Mouse (Mus musculus) lung, postnatal 0 days (tissue): ENCODE data around the gene Gm49378. TPM values are rescaled to one million over a fixed set of nuclear protein-coding genes. Genes with fewer than 3 reads are reported as not detected.

Source experiments
- ATAC-seq: fragments of 200-750 bp; cut with Nextera tagmentation; 2 replicates; pipeline ENCODE4 v1.8.0; 2017; ENCODE audit warnings: moderate library complexity
- DNase-seq: peaks from one replicate; pipeline ENCODE4 v3.0.0-alpha.2; 2016; ENCODE audit warnings: low spot score
- H3K27ac ChIP-seq: fragments of 300-500 bp; sonication (generic); 2 replicates; pipeline ENCODE4 v1.5.1; 2014; ENCODE audit warnings: antibody characterized with exemption, mild to moderate bottlenecking, low read length, mixed read lengths
- H3K27me3 ChIP-seq: fragments of 300-500 bp; sonication (generic); replicated peaks from 2 replicates; pipeline ENCODE4 v1.6.1; 2014; ENCODE audit warnings: low read length, mixed read lengths; ENCODE audit not compliant: insufficient read depth
- H3K36me3 ChIP-seq: fragments of 300-500 bp; sonication (generic); 2 replicates; pipeline ENCODE4 v1.6.1; 2014; ENCODE audit warnings: low read length, mixed read lengths; ENCODE audit not compliant: insufficient read depth
- H3K4me1 ChIP-seq: fragments of 300-500 bp; sonication (generic); 2 replicates; pipeline ENCODE4 v1.6.1; 2014; ENCODE audit warnings: antibody characterized with exemption, low read depth, low read length, mixed read lengths; ENCODE audit not compliant: insufficient read depth
- H3K4me2 ChIP-seq: fragments of 300-500 bp; sonication (generic); replicated peaks from 2 replicates; pipeline ENCODE4 v1.6.1; 2014; ENCODE audit warnings: low read depth, mild to moderate bottlenecking, low read length, moderate library complexity, mixed read lengths
- H3K4me3 ChIP-seq: fragments of 300-500 bp; sonication (generic); 2 replicates; pipeline ENCODE4 v1.5.1; 2014; ENCODE audit warnings: low read depth, low read length
- H3K9ac ChIP-seq: fragments of 300-500 bp; sonication (generic); replicated peaks from 2 replicates; pipeline ENCODE4 v1.6.1; 2014; ENCODE audit warnings: low read depth, mild to moderate bottlenecking
- H3K9me3 ChIP-seq: fragments of 300-500 bp; sonication (generic); 2 replicates; pipeline ENCODE4 v1.6.1; 2016; ENCODE audit warnings: low read length, mixed read lengths
- CTCF ChIP-seq: IDR thresholded peaks from 2 replicates; pipeline ENCODE4 v1.5.1; 2016; ENCODE audit warnings: antibody characterized with exemption, mild to moderate bottlenecking
- EP300 ChIP-seq: IDR thresholded peaks from 2 replicates; pipeline ENCODE4 v1.6.1; 2016; ENCODE audit warnings: antibody characterized with exemption, mild to moderate bottlenecking, control low read depth
- WGBS: fragments of 180-500 bp; shearing (Covaris S2); extraction: QIAGEN DNeasy Blood & Tissue Kit; methylation state at CpG from one replicate; pipeline ENCODE4 v1.1.7; 2014; 5-methylcytosine and 5-hydroxymethylcytosine counted together
- polyA plus RNA-seq: library from polyadenylated mRNA; unstranded; fragments of >200 nt; fragmentation: Nextera tagmentation; extraction: Ambion mirVana; gene quantifications from 2 replicates; pipeline ENCODE4 v1.2.1, GENCODE M21; 2015

Gm49378 gene
- polyA plus RNA-seq, 1 experiment from 2014 or later = 1.2 TPM

DNA sequence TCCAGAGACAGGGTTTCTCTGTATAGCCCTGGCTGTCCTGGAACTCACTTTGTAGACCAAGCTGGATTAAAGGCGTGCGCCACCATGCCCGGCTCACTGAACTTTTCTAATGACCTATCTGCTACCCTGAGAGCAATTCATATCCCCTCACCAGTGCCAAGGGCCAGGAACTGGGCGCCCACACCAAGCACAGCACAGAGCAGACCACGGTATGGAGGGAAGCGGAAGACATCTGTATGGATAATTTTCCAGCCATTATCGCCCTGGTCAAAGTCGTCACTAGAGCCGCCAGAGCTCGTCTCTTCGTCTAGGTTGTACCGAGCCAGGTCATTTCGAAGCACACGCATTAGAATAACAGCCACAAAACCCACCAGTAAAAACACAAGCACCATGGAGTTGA lies 3.1 kb upstream of the Gm49378 start:
- H3K27me3 ChIP-seq = no peaks in the 10 kb centered on the region
- H3K4me1 ChIP-seq = peaks cover 5% of the 10 kb centered on the region; the same call in 1 of the 2 replicates
- no peak for DNase-seq
- no peaks in the 10 kb centered on the region for H3K9me3 ChIP-seq
- H3K4me2 ChIP-seq = no peak overlapping the region
- no peak for ATAC-seq
- WGBS = 95% methylated on average over 14 of the region's 14 CpGs
- TF ChIP-seq CTCF (no peak), EP300 (no peak)
- no peak overlapping the region for H3K4me3 ChIP-seq
- peaks cover 26% of the 10 kb centered on the region; the same call in 1 of the 2 replicates for H3K36me3 ChIP-seq
- no peak overlapping the region for H3K9ac ChIP-seq
- no peak overlapping the region for H3K27ac ChIP-seq

GRCm38 (mm10) chr14:55635523-55636007 lies 2.1 kb downstream of the Gm49378 start, which contains the start of gene Ipo4:
TSS of gene Ipo4 (minus strand) at chr14:55635957.
- Histone ChIP-seq H3K4me3 (peak within 1 kb of the TSS; percentile 54), H3K27me3 (no peaks in the 10 kb centered on the region), H3K4me1 (peaks cover 3% of the 10 kb centered on the region; the same call in 1 of the 2 replicates), H3K27ac (peak within 1 kb of the TSS; percentile 39; the same call in 1 of the 2 replicates), H3K4me2 (peak within 1 kb of the TSS; percentile 92), H3K36me3 (peaks cover 35% of the 10 kb centered on the region; the same call in 1 of the 2 replicates), H3K9ac (peak within 1 kb of the TSS; percentile 50), H3K9me3 (no peaks in the 10 kb centered on the region)
- 2% methylated on average over 33 of the region's 33 CpGs for WGBS
- TF ChIP-seq EP300 = no peak
- TF ChIP-seq CTCF = no peak
- peak; percentile 98 for ATAC-seq
- peak; percentile 97 for DNase-seq

- no peaks in the 10 kb centered on the region for H3K27me3 ChIP-seq
- no peak for DNase-seq
Measured at GRCm38 (mm10) chr14:55634874-55635522, 2.7 kb downstream of the Gm49378 start.

DNA sequence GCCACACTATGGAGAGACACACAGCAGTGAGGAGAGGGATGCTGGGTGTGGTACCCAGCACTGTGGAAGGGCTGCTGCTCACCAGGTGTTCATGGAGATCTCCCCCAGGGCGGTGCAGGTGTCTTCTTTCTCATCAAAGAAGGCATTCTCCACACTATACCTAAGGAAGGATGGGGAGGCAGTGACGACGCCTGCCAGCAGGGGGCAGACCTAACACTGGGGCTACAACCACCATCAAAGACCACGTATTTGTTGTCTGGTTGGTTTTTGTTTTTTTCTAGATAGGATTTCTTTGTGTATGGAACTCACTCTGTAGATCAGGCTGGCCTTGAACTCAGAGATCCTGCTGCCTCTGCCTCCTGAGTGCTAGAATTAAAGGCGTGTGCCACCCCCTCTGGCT lies 8.4 kb downstream of the Gm49378 start:
- no peak overlapping the region for H3K9ac ChIP-seq
- H3K4me3 ChIP-seq = no peak overlapping the region
- peaks cover 14% of the 10 kb centered on the region; the same call in 1 of the 2 replicates for H3K36me3 ChIP-seq
- H3K4me1 ChIP-seq = no peaks in the 10 kb centered on the region
- 50% methylated on average over 5 of the region's 5 CpGs for WGBS
- no peak overlapping the region for H3K27ac ChIP-seq
- H3K9me3 ChIP-seq = no peaks in the 10 kb centered on the region
- DNase-seq (no peak), ATAC-seq (0 out of 2 replicates have a peak, but pooled peaks have one; percentile 13)
- H3K4me2 ChIP-seq = no peak overlapping the region
- H3K27me3 ChIP-seq = no peaks in the 10 kb centered on the region
- TF ChIP-seq EP300 = no peak
- peak; percentile 86 for TF ChIP-seq CTCF

More at GRCm38 (mm10) chr14:55634874-55635522, 2.7 kb downstream of the Gm49378 start:
- no peaks in the 10 kb centered on the region for H3K9me3 ChIP-seq
- H3K9ac ChIP-seq = peak overlapping the region; percentile 50
- peak overlapping the region; percentile 54 for H3K4me3 ChIP-seq
- peak; percentile 51; the same call in 1 of the 2 replicates for ATAC-seq
- peaks cover 3% of the 10 kb centered on the region; the same call in 1 of the 2 replicates for H3K4me1 ChIP-seq
- peak overlapping the region; percentile 92 for H3K4me2 ChIP-seq
- 5% methylated on average over 23 of the region's 23 CpGs for WGBS
- peak overlapping the region; percentile 39; the same call in 1 of the 2 replicates for H3K27ac ChIP-seq
- TF ChIP-seq CTCF (no peak), EP300 (no peak)
- H3K36me3 ChIP-seq = peaks cover 29% of the 10 kb centered on the region; the same call in 1 of the 2 replicates

- no peak overlapping the region for H3K27ac ChIP-seq
- 89% methylated on average over 26 of the region's 27 CpGs for WGBS
- DNase-seq (no peak), ATAC-seq (no peak)
- TF ChIP-seq CTCF = no peak
- no peak for TF ChIP-seq EP300
- no peaks in the 10 kb centered on the region for H3K4me1 ChIP-seq
- no peak overlapping the region for H3K4me3 ChIP-seq
- no peak overlapping the region for H3K4me2 ChIP-seq
- peaks cover 14% of the 10 kb centered on the region; the same call in 1 of the 2 replicates for H3K36me3 ChIP-seq
- H3K9ac ChIP-seq = no peak overlapping the region
- H3K27me3 ChIP-seq = no peaks in the 10 kb centered on the region
- no peaks in the 10 kb centered on the region for H3K9me3 ChIP-seq
Measured at GRCm38 (mm10) chr14:55628077-55628827, 9.4 kb downstream of the Gm49378 start.
